Mouse (Mus musculus): ENCODE data around the gene Hydin. TPM values are rescaled to one million over a fixed set of nuclear protein-coding genes. Genes with fewer than 3 reads are reported as not detected.
A peak's percentile ranks its signal among the peaks of the same experiment; 100 is the strongest.
"Not testable (repeated sequence)": the region's sequence is repeated elsewhere in the genome, so short reads cannot be mapped to it uniquely, and the experiment has no call there.

The Hydin gene
- total RNA-seq (2021): under 1 TPM; 0.07 to 0.36 TPM
- long read RNA-seq, experiment 1, partial matches to known transcripts: 1 of 3 reads
- long read RNA-seq, experiment 1, other reads (novel, unspliced or antisense): 1 of 3 reads
- long read RNA-seq, experiment 2: 0 reads

DNA sequence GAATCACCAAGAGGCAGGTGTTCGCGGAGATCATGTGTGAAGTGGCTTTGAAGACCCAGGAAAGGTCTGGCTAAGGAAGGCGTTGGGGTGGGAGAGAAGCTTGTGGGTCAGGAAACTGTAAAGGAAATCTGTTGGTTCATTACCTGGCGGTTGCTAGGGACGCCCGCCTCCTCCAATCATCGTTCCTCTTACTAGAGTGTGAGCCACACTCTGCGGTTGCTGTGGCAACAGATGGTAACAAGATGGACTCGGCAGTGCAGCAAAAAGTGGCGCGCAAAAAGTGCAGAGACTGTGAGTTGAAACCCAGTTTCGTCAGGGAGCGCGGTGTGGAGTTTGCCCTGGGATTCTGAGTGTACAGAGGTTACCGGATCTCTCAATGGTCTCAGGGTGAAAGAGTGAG is at the start of gene Hydin:
Gene Hydin (plus strand): TSS at position 237 of the 400 bp plus-strand sequence.
- DNase-seq: peak; percentile 50 to 64

DNA sequence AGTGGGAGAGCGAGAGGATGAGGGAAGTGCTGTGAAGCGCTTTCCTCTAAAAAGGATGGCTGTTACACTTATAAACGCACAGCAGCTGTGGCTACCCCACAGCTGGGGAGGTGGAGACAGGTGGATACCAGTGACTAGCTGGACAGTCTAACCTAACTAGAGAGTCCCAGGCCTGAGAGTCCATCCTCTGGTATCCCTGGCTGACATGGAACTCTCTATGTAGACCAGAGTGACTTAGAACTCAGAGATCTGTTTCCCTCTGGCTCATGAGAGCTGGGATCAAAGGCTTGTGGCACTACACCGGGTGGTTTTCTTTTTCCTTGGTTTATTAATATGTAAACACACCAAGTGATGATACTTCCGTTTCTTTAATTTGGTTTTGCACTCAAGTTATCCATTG is 49.6 kb upstream of the Hydin start:
- no peak for DNase-seq

DNA sequence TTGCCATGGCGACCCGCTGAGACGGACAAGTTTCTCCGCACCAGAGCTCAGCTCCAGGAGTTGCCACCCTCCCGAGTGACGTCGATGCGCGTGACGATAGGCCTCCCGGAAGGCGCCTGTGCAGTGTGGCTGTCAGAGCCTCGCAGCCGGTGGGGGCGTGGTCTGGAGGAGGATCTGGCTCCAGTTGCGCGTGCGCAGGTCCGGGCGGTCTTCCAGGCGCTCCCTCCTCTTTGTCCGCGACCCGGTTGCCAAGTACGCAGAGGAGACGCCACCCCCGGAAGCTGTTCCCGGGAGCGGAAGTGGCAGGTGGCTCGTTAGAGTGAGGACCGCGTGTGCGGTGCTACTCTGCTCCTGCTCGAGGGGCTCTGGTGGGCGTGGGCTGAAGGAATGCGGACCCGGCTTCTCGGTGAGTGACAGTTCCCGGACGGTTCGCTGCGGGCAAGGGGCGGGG is 49.1 kb upstream of the Hydin start:
- peak; percentile 100 for DNase-seq

DNA sequence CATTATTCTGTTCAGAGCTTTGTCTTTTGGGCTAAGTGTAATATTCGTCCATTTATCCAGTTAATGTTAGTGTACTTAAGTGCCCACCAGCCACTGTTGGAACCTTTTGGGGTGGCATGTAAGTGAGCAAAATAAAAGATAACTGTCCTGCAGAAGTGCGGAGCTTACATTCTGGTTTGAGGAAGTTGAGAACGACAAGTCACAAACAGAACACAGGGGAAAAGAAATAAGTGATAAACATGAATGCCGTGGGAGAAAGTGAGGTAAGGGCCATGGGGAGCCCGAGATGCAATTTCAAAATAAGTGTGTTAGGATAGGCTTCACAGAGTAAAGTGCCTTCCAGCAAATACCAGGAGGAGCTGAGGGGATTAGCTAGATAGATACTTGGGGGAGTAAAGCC is 48.3 kb upstream of the Hydin start:
- no peak for DNase-seq

DNA sequence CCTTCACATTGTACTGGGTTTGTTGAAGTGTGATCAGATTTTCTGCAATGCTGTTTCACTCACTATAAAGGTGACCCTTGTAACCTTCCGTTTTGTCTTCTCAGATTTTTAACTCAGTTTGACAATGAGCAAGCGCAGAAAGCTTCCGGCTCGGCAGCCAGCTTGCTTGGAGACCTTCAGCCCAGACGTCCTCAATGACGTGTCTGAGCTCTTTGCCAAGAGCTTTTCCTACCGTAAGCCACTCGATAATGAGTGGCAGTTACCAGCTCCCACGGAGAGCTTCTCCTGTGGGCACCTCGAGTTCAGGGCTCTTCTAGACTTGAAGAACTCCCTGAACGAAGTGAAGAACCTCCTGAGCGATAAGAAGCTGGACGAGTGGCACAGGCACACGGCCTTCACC is 45.8 kb upstream of the Hydin start:
- peak; percentile 43 to 55 for DNase-seq

DNA sequence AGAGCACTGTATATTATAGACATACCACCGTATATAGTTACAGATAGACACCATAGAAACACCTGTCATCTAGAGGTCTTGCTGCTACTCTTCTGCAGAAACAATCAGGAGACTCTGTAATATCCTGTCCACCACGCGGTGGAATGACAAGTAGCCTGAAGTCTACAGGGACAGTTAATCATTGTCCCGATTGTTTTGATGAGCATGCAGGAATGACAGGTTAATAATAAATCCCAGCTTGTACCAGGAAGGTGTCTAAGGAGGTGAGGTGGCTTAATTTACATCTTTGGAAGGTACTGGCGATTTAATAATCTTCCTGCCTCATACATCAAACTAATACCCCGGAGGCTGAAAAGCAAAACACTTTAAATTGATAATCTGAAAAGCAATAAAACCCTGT is 36.0 kb upstream of the Hydin start:
- DNase-seq: no peak

DNA sequence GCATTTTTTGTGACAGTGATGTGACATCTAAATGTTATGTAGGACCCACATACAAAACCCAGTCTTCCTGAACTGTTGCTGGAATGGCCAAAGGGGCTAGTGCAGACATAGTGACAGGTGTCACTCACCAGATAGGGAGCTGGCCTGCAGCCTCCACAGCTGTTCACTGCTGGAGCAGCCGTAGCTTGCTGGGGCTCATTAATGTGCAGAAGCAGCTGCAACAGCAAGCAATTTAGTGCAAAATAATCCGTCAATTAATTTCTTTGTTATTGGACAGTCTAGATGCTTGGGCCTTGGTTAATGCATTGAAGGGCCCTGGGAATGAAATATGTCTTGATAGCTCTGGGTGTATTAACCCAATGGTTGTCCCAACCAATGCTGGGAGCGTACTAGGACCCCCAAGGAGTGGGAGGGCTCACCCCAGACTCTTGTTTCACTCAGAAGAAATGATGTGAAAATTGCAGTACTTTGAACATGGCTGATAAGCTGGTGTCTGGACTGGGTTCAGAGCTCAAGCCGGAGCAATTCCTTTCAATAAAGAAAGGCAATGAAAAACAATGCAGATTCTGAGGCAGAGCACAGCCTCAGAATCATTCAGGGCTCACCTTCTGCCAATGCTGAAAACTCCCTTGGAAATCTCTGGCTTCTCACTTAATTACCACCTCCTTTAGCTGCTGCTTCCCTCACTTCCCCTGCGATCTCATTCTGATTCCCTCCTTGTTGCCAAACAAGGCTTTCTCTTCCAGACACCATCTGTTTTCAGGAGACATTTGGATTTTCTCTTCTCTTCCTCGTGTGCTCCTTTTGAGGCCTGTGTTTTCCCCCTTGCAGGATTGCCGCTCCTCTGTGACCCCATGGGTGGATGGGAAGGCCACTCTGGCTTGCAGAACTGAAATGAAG is 24.2 kb upstream of the Hydin start:
- DNase-seq: no peak

DNA sequence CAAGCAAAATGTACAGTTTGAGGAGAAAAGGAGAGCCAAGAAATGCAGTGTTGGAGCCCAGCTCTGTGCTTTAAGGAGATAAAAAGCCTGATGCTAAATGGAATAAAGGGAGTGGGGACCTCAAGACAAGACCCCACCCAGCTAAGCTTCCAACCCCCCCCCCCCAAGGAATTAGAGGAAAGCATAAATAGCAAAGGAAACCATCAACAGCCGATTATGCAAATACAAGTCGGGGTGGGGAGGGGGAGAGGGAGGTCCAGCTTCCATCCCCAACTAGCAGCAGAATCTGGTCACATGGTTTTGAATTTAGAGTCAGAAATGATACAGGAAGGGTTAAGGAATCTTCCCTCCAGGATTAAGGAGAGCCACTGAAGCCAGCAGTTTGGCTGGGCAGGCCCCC is 22.2 kb upstream of the Hydin start:
- DNase-seq: no peak

DNA sequence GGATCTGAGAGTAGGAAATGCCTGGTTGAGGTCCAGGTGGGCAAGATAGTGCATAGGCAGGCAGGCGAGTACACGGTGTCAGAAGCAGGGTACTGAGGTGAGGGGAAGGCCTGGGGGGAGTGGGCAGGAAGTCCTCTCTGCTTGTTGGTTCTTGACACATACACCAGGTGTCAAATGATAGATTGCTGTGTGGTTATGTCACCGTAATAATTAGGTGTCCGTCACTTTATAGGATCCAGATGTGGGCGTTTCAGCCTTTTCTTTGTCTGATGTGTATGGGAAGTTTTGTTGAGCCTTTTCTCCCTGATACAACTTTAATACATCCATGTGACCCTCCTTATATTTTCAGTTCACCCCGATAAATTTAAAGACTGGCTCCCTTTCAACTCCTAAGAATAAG is 19.5 kb upstream of the Hydin start:
- no peak for DNase-seq

DNA sequence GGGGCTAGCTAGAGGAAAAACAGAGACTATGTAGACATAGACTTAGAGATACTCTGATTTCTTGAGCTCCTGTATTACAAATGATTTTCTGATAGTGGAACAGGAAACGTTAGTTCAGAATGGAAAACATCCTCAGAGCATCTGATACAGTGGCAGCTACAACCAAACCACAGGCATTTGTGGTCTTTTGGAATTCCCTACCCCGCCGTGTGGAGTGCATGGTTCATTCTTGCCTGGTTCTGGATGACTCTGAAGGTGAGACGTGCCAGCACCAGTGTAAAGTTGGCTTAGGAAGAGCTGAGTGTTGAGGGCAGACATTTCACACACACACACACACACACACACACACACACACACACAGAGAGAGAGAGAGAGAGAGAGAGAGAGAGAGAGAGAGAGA is 12.8 kb upstream of the Hydin start:
- DNase-seq: no peak

DNA sequence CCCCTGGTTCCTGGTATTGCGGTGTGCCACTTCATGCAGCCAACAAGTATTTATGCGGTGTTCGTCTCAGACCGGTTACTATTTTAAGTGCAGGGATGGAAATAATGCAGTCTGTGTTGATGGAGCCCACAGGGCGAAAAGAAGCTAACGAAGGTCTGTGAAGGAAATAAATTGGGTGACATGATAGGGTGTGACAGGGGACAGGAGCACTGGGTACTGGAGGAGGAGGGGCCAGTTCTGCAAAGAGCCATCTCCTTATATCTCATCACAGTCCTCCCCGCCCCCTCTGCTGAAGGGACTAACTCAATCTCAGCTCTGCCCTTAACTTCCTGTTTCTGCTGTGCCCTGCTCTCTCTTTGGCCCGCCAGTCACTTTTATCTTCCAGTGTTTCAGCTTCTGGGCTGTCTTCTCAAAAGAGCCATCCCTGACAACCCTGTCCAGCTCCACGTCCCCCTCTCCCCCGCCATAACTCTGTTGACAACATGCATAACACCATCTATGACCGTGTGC is 926 bp upstream of the Hydin start:
- DNase-seq: no peak

DNA sequence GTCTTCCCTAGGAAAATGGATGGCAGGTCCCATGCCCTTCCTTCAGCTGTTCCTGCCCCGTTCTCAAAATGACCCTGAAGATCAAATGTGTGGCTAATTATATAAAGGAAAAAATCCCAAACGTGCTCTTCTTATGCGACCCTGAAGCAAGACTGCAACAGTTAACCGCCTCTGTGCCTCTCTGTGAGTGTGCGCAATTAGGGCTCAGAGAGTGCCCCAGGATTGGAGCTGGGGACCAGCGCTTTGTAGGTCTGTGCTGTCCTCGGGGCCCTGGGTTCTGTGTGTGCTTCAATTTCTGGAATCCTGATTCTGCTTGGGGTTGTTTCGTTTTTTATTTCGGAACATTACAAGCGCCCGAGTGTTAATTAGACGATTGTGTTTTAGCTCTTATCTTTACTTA is 491 bp downstream of the Hydin start:
- DNase-seq: no peak

DNA sequence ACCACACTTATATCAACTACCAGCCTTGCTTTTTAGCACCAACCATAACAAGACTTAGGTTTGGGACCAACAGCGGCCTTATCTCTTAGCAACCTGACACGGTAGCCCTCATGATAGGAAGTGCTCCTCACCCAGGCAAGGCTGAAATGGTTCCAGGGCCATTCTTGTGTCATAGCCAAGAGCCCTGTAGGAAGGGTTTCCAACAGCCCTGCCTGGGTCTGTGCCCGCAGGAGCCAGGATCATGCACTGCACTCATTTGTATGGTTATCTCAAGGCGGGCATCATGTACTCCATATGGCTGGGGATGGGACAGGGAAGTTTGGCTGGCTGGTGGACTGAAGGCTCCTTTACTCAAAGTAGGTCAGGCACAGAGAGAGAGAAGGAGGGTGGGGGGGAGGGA is 3.9 kb downstream of the Hydin start:
- DNase-seq: no peak

DNA sequence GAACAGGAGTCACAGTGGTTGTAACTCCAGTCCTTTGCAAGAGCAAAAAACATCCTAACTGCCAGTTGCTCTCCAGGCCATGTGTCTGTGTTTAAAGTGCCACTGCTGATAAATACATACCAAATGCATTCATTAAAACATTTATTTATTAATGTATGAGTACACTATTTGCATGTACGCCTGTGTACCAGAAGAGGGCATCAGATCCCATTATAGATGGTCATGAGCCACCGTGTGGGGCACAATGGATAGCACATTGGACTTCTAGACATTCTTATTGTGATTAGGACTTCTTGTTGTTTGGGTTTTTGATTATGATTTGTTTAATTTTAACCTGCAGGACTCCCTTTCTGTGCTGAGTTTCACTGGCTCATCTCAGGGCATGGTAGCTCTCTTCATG is 6.6 kb downstream of the Hydin start:
- DNase-seq: peak in 1 of 2 experiments; percentile 7

DNA sequence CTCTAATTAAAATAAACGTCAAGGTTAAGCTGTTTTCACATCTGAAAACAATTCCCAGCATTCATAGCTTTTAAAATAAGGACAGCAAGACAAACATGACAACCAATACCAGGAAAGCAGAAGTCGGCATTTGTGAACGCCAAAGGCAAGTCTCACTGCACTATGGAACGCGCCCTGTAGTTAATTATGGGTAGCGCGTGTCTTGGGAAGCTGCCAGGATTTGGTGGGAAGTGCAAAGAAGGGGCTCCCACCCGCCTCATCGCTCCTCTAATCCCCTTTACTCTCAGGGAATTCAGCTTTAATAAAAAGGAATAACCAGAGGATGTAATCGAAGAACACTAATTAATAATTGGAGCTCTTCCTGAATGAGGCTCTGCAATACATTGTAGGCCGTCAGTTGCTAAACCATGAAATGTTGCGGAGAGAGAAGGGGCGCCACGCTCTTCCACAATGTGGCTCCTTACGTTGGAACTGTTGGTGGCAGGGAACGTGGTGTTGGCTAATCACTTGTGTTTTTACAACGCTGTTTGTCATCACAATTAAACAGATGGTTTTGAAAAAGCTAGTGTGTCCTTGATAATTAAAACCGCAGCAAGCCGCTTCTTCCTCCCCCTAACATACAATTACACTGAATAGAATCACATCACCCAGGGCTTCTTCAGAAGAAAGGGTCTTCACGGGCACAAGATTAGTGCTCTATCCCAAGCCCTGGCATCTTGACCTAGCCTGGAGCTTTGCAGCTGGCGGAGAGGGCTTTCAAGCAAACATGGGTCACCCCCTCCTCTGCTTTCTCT is 8.9 kb downstream of the Hydin start:
- DNase-seq: no peak

DNA sequence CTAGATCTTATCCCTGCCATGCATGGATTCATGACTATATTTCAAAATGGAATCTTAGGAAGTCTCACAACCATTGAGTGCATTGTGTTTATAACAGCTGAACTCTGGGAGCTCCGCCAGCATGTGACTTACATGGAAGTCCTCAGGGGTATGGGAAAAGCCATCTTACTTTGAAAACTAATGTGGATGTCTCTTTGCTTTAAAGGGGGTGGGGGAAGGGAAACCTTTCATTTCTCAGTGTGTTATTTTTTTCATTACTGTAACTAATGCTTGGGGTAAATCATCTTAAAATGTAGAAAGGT is 9.4 kb downstream of the Hydin start:
- no peak for DNase-seq

DNA sequence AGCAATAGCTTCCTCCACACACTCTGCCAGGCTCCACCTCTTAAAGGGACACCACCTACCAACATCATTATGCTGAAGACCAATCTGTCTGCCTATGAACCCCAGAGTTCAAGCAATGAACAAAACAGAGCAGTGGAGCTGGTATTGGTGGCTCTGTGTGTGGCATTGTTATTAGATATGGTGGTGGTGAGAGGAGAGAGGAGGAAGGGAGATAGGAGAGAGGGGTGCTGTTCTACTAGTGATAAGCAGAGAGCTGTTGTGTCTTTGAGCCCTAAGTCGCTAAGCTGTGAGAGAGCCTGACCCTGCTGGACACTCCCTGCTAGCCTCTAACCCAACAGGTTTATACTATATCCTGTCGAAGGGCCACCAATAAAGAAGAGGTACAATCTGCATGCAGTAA is 45.9 kb downstream of the Hydin start:
- no peak for DNase-seq

DNA sequence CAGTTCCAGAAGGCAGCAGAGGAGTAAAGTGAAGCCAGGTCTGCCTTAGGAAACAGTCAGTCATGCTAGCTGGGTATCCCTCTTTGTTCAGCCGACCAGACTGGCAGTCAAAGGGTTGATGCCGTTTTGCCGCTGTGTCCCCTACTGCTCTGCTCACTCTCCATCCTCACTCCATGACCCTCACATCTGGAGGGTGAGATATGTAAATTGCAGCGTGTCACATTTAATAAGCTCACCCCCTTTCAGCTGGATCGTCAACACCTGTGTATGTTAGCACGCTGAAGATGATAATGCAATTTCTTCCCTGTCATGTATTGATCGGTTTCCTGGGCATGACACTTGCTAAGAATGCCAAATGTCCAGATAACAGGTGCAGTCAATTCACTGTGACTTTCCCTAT is 49.0 kb downstream of the Hydin start:
- no peak for DNase-seq

DNA sequence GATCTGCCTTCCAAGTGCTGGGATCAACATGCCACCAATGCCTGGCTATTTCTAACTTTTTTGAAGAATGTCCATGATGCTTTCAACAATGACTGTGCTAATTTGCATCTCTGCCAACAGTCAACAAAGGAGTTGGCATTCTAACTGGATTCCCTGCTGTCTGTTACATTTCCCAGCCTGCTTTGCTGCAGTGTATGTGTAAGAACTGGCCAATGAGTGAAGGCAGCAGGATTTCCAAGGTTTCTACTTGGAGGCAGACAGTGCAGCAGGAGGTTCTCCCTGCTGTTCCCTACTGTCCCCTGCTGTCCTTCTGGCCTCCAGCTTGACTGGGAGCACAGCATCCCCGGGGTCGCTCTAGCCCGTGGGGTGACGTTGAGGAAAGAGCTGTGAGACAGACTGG is 52.8 kb downstream of the Hydin start:
- no peak for DNase-seq

DNA sequence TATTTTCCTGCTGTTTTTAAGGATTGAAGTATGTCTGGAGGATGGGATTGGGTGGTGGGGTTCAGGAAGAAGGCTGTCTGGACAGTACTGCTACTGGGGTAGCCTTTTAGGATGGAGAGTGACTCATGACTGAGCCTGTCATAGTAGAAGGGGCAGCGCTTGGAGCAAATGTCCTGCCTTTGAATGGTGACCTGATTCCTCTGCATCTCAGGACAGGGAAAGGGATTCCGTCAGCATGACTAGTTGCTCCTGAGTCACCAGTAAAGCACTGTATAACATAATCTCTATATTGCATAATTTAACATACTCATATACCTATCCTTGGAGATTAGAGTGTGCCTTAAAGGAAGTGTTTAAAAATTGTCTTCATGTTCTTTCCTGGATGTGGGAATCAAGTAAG is 54.7 kb downstream of the Hydin start:
- no peak for DNase-seq

DNA sequence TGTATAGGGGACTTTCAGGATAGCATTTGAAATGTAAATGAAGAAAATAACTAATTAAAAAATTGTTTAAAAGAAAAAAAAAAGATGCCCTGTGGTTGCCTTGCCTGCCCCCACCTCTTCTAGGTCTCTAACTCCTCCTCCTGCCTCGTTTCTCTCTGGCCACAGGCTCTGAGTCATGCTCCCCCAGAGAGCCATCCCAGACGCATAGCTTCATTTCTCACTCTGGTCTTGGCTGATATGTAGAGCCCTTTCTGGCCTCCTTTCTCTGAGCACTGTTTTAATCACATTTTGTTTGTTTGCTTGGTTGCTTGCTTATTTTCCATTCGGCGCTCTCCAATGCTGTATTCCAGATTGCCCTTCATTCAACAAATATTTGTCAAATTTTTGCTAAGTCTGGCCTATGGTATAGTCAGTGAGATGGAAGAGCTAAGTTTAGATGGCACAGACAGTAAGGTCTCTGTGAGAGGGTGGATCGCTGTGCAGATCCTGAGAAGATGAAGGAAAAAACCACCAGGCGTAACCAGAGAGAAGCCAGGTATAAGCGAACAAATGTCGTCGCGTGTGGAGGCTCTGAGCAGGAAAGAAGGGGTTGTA is 57.3 kb downstream of the Hydin start:
- peak; percentile 6 to 37 for DNase-seq

DNA sequence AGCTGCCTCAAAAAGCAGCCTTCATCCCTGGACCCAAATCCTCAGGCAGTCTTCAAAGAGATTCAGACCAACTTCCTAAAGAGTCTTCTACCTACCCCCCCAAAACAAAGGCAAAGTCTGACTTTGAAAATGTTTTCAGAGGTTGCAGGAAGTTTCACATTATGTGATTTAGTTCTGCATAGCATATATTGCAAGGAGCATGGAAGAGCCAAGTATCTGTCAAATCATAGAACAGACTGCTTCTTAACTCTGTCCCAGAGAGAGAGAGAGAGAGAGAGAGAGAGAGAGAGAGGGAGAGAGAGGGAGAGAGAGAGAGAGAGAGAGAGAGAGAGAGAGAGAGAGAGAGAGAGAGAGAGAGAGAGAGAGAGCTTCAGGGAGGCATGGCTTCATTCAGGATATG is 60.3 kb downstream of the Hydin start:
- DNase-seq: not testable (repeated sequence)

DNA sequence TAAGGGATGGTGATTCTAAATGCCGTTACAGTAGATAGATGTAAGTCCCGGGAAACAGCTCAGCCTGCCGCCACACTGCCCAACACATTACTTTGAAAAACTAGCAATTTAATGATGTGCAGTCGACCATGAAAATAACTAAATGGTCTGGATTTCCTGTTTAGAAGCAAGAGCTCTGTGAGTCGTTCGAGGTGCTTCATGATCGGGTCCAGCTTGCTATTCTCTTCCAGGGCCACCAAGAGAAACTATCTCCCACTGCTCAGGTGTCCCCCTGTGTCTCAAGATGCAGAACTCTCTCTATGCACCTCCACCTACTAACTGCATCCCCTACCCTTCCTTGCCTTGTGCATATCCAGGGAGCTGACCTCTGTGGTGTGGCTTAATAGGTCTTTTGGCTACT is 66.6 kb downstream of the Hydin start:
- DNase-seq: no peak
